Mouse (Mus musculus): ENCODE measurements around the gene Gm45140.

DNA sequence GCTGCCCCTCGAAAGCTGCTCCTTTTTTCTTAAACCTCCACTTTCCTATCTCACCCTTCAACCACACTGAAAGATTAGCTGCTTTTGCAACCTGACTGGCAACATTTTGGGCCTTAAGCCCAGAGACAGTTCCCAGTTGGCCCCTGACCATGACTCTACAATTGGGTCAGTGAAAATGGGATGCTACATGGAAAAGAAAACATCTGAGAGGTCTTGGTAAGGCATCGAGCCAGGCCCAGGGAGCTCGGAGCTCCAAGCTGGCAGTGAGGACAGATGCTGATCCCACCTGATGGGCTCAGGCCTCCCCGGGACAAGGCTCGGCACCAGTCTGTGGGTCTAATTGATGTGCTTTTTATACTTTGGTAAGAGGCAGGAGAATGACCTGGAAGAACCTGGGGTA lies 43.8 kb downstream of the Gm45140 start:
- TF ChIP-seq CTCF (IDR thresholded peaks at IDR 0.05) (no peak), EP300 (IDR thresholded peaks at IDR 0.05) (no peak)
